Mouse (Mus musculus) adrenal gland, postnatal 25 days (tissue): ENCODE data around the gene Fut7. TPM values are rescaled to one million over a fixed set of nuclear protein-coding genes. Genes with fewer than 3 reads are reported as not detected.

Experiments
- DNase-seq: peaks from one replicate; pipeline ENCODE4 v3.0.0; 2021; ENCODE audit warnings: mixed read lengths
- total RNA-seq: library from RNA; stranded (reverse); gene quantifications from 2 replicates; pipeline ENCODE4 v1.2.3, GENCODE M21; 2021

The Fut7 gene
- total RNA-seq, 1 experiment from 2014 or later: not detected

DNA sequence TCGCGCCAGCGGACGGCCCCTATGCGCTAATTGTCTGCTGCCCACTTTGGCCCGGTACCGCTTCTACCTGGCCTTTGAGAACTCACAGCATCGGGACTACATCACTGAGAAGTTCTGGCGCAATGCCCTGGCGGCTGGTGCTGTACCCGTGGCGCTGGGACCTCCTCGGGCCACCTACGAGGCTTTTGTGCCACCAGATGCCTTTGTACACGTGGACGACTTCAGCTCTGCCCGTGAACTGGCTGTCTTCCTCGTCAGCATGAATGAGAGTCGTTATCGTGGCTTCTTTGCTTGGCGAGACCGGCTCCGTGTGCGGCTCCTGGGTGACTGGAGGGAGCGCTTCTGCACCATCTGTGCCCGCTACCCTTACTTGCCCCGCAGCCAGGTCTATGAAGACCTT is 2.4 kb downstream of the Fut7 start:
- DNase-seq: no peak

DNA sequence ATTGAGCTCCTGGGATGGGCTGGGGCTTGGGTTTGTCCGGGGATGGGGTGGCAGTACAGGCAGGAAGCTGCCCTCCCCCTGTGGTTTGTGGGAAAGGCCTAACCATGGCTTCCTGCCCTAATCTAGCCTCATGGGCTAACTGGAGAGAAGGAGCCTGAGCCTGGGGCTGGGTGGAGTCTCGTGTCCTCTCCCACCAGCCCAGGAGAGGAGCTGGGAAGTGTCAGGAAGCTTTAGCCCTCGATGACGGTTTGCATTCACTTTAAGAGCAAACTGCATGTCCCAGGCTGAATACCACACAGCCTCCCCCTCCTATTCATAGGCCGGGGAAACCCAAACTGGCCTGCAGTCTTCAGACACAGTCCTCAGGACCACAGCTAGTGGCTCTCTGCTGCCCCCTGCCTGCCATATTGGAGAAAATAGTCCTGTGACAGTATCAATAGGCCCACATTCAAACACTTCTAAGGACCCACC is 3.7 kb downstream of the Fut7 start:
- DNase-seq: peak; percentile 68

DNA sequence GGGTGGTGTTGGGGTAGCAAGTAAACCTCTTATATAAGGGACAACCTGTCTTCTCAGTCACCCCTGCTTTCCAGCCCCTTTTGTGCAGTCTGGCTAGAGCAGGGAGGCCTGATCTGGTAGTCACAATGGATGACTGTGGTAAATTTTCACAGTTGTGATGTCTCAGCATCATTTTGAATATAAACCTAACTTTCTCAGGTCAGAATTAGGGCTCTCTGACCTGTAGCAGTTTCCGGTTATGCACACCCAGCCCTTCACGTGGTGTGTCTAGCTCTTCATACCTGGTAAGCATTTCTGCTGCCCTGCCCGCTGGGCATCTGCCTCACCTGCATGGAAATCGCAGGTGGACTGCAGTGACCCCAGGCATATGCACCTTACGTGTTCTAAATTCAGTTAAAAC is 4.2 kb downstream of the Fut7 start:
- DNase-seq: no peak

DNA sequence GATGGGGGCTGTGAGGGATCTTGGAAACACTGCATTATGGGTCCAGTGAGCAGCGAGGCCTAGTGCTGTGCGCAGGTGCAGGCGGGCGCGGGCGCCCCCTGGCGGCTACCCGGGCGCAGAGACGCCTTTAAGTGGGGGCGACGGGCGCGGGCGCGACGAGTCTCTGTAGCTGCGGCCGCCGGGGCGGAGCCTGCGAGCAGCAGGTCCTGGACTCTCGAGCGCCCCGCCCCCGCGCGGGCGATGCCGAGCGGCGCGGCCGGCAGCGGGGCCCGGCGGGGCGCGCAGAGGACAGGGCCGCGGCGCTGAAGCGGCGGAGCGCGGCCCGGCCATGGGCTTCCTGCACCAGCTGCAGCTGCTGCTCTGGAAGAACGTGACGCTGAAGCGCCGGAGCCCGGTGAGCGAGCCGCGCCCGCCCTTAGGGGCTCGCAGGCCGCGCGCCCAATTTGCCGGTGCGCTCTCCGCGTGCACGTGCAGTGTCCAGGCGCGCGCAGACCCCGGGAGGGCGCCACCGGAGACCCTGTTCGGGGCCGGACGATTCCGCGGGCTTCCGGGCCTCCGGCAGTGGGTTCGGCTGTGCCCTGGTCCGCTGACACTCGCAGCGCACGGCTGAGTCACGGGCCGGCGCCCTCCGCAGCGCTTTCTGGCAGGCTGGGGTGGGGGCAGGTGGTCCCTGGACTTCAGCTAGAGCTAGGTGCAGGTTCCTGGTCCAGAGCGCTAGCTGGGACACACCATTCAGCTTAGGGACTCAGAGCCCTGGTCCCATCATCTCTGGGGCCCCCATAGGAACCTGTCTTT is 5.6 kb downstream of the Fut7 start, which contains the start of gene Abca2:
Gene Abca2 (plus strand): TSS at position 262 of the 795 bp plus-strand sequence.
- DNase-seq: peak; percentile 96

DNA sequence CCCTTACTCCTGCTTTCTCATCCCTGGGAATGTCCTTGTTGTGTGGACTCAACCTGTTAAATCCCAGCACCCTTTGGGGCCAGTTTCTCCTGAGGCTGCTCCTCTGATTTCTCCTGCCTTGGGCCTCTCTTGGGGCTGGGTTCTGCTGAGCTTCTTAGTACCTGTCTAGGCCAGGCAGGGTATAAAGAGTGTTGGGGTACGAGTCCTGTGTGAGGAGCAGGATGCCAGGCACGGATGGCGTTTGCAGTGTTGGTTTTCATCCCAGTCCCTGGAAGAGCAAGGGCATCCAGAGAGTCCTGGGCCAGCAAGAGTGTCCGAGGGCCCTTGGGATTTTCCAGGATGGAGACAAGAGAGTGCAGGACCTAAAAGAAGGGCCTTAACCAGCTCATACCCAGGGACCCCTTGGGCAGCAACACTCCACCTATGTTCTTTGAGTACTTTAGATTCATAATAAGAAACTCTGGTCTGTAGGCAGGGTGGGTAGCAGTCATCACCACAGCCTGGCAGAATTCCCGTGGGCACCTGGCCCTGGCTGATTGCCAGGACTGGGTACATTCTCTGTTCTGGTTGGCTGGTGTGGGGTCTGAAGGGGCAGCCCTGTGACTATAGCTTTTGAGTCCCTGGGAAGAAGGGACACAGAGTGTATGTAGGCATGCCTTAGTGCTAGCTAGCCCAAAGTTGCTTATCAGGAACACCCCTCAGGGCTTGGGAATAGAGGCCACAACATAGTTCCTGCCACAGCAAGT is 6.5 kb downstream of the Fut7 start:
- no peak for DNase-seq

DNA sequence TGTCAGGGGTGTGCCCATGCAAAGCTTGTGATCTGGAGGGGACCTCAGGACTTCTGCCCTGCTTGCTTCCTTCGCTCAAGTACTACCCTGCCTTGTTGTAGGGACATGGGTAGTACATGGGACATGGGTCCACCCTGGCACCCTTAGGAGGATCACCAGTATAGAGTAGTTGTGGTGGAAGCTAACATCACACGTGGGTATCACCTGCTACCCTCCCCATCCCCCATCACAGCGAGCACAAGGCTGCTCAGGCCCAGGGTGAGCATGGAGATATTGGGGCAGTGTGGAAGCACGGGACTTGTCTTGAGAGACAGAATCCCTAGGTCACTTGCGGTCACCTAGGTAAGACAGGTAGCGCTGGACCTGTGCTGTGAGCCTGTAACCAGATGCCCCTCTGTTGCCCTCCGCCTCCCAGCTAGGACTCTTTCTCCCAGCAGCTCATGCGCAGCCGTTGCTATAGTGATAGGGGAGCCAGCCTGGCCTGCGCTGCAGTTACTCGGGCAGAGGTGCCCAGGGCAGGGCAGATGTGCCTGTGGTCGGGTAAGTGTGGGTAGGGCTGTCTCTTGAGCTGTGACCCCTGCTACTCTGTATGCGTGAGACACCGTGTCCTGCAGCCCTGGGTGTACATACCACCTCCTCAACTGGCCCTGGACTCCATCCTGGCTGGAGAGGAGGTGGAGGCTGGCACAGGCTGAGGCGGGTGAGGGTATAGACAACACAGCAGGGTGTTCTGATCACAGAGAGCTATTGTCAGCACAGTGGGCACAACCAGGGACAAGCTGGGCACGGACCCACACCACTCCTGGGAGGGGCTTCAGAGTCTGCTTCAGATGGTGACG is 7.5 kb downstream of the Fut7 start:
- DNase-seq: no peak

DNA sequence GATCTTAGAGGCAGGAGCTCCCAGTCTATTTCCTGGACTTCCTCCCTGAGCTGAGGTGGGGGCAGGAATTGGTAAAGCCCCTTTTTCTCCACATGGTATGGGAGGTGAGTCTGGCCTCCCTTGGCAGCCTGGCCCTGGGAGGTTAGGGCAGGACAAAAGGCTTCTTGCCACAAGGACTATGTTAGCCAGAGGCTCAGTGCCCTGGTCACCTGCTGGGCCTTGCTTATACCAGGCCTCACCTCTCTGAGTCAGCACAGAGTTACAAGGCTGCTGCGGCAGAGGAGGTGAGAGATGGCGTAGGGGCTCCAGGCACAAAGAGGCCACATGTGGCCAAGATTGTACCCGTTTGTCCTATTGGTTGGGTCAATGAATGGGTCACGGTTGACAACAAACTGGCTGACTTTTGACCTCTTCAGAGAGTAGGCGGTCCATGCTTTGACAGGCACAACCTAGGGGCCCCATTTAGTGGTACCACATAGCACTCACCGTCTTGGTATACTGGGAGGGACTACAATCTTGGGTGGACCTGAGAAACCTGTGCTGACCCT is 8.3 kb downstream of the Fut7 start:
- no peak for DNase-seq

DNA sequence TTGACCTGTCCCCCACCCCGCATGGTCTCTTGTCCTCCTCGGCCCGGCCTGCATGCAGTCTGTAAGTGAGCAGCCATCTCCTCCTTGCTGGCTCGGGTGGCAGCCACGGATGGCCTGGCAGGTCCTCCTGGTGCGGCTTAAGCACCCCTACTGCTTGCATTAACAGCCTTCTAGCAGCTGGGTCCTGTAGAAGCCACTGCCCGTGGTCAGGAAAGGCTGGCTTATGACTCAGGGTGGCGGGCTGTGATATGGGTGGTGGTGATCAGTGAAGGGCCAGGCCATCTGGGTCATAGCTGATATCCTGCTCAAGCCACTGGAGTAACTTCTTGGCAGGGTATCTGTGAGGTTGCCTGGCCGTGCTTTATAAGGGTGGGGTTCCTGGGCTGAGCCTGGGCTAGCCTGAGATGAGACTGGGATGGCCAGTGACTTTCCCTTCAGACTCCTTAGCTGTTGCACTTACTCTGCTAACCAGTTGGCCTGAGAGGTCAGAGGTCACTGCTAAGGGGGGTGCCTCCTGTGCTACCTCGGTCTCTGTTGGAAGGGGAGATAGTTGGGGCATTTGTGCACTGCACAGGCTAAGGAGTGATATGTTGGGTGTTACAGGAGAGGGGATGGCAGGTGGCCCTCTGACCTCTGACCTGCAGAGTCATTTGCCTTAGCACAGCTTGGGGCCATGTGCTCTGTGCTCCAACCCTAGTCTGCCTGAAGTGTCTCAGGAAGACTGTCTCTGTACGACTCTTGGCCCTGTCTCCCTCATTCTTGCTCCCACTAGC is 9.4 kb downstream of the Fut7 start:
- no peak for DNase-seq

DNA sequence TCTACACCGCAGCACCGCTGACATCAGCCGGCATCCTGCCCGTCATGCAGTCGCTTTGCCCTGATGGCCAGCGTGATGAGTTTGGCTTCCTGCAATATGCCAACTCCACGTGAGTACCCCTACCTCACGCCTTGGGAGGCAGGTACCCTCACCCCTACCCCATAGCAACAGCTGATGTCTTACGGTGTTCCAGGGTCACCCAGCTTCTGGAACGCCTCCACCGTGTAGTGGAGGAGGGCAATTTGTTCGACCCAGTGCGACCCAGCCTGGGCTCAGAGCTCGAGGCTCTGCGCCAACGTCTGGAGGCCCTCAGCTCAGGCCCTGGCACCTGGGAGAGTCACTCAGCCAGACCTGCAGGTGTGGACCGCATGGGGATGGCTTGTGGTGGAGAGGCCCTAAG is 10.0 kb downstream of the Fut7 start:
- DNase-seq: no peak

DNA sequence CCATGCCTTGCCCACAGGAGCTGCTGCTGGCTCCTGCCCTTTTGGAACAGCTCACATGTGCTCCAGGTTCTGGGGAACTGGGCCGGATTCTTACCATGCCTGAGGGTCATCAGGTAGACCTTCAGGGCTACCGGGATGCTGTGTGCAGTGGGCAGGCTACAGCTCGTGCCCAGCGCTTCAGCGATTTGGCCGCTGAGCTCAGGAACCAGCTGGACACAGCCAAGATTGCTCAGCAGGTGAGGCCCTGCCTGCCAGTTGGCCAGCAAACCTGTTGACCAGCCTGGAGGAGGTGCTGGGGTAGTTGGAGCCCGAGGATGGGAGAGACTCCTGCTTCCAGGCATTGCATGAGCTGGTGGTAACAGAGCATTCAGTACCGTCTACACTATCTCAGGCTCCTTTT is 11.2 kb downstream of the Fut7 start:
- DNase-seq: no peak

DNA sequence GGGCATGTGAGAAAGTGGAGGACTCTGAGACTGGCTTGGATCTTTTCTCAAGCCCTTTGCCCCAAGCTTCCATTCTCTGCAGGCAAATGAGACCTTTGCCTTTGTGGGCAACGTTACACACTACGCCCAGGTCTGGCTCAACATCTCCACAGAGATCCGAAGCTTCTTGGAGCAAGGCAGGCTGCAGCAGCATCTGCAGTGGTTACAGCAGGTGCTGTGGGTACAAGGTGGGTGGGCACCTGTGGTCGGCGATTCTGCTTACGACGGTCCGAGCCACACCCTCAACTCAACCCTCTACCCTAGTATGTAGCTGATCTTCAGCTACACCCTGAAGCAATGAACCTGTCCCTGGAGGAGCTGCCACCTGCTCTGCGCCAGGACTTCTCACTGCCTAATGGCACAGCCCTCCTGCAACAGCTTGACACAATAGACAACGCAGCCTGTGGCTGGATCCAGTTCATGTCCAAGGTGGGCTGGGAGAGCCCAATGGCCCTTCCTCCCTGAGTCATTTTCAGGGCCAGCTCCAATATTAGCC is 13.3 kb downstream of the Fut7 start:
- DNase-seq: no peak

DNA sequence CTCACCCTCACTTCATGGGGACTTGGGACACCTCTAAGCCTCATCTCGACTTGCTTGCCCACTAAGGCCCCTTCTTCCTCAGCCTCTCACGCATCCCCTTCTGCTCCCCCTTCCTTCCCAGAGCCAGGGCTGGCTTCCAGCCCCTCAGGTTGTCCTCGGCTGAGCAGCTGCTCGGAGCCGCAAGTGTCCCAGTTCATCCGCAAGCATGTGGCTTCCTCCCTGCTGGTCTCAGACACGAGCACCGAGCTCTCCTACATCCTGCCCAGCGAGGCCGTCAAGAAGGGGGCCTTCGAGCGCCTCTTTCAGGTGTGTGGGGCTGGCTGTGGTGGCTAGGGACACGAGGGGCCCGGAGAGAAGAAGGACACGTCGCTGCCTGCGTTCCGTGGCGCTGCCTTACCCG is 18.0 kb downstream of the Fut7 start:
- DNase-seq: no peak

DNA sequence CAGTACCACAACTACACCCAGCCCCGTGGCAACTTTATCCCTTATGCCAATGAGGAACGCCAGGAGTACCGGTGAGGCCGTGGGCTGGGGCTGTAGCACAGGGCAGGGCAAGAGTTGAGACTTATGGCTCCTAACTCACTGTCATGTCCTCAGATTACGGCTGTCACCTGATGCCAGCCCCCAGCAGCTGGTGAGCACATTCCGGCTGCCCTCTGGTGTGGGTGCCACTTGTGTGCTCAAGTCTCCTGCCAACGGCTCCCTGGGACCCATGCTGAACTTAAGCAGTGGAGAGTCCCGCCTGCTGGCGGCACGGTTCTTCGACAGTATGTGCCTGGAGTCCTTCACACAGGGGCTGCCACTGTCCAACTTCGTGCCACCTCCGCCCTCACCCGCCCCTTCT is 19.6 kb downstream of the Fut7 start:
- DNase-seq: no peak

DNA sequence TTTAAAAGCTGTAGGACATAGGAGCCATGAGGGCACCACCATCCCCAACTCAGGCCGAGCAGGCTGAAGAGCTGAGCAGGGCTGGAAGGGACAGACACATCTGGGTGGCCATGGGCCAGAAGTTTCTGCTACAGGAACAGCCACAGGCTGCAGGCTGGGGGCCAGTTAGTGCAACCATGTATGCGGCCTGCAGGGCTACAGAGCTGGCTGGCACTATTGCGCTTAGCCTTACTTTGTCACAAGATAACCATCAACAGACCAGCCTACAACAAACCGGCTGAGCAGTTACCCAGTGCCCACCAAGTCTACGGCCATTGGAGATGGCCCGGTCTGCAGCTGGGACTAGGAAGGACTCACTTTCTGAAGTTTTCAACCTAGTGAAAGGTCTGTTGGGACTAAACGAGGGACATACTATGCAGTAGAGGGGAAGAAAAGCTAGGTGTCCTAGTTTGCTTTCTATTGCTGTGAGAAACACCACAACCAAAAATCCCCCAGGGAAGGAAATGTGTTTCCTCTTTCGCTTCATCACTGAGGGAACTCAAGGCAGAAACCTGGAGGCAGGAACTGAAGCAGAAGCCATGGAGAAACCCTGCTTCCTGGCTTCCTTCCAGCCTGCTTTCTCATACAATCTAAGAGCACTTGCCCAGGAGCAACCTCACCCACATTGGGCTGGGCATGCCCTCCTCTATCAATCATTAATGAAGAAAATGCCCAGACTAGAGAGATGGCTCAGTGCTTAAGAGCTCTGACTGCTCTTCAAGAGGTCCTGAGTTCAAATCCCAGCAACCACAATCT is 28.0 kb downstream of the Fut7 start:
- no peak for DNase-seq

DNA sequence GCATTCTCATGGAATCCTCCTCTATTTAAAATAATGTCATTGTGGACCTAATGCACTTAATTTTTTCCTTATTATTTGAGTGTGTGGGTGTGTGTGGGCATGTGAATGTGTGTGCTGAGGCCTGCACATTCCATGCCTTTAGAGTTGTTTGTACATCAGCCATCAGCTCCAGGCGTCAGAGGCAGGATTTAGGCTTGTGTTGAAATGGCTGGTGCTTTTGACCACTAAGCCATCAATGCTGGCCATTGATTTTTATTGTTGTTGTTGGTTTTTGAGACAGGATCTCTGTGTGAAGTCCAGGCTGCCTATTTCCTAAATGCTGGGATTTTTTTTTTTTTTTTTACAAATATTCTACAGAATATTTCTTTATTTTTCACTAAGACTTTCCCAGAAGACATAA is 29.9 kb downstream of the Fut7 start:
- no peak for DNase-seq

DNA sequence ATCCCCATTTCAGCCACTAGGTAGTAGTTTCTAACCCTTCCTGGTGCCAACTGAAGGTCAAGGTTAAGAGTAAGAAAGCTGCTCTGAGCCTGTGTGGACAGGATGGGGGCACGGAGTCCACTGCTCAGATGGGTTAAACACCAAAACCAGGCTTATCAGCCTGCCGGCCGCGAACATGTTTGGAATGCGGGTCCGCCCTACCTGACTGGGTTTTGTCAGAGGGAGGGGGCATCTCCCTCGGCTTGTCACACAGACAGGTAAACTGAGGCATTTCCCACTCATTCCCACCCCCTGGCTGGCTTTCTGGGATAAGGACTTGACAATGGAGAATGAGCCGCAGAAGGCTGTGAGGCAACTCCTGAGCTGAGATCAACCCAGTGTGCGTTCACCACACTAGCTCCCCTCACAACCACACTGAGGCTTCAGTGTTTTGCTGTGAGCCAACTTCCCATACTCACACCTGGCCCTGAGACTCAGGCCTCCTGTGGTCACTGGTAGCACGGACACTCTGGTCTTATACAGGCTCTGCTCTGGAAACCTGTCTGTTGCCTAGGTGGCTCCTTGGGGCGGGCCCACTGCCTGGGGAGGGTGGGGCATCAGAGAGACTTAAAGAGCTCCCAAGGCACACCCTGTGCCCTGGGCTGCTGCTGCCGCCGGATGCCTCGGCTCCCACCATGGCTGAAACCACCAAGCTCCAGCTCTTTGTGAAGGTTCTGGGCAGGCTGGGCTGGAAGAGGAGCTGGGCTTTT is 33.3 kb downstream of the Fut7 start, which contains the start of gene Clic3:
Gene Clic3 (plus strand): TSS at position 634 of the 749 bp plus-strand sequence.
- no peak for DNase-seq

DNA sequence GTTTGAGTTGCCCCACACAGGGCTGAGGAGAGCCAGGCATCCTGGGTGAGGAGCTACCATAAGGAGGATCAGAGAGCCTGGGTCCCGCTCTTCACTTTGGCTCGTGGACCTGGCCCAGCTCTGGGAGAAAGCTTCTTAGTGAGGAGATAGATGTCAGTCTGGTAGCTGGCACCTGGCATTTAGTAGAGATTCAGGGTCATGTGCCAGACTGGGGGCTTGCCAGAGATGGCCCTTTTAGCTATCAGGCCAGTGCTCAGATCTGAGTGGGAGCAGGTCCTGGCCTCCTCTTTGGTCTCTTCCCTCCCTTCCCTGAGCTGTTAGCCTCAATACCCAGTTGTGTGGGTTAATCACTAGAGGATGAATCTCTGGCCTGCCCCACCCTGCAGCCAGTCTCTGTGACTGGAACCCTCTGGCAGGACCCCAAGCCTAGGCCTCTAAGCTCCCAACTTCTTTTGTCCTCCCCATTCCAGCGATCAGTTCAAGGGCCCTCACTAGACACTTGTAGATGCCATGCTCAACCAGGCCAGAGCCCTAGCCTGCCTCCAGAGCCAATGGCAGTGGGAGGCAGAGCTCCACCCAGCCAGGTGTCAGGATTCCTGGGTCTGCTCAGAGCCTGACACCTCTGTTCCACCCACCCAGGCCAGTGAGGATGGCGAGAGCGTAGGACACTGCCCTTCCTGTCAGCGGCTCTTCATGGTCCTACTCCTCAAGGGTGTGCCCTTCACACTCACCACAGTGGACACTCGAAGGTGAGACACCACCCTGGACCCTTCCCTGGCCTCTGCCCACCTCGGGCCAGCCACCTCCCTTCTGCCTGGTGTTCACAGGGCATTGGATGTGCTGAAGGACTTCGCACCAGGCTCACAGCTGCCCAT is 34.2 kb downstream of the Fut7 start:
- no peak for DNase-seq

DNA sequence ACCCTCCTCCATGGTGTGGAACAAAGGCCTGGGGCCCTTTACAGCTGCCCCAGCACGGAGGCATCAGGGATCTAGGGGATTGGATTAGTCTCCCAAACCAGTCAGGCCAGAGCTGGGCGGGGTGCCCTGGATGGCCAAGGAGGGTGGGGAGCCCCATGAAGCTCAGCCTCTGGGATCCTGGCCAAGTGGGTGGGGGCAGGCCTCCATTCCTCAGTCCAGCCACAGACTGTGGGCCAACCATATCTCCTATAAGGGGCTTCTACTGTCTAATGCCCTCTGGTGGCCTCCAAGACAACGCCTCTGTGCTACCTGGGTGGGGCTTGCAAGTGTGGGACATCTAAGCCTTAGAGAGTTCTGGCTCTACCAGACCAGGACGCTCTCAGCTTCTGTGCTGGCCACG is 35.8 kb downstream of the Fut7 start:
- DNase-seq: no peak

DNA sequence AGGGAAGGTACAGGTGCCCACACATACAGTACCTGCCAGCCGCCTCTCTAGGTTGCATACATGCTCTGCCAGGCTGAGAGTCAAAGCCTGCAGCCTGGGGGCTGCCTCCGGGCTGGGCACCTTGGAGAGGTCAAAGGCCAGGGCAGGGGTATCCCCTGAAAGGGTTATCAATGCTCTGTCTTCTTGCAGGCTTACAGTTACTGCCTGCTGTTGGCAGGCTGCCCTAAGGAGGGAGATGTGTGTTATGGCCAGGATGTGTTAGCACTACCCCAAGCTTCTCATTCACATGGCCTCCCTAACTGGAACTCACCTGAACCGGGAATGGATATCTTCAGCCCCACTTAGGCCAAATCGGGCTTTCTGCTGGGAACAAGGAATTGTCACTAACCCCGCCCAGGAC is 37.1 kb downstream of the Fut7 start:
- DNase-seq: no peak
